Mouse (Mus musculus) hindbrain, embryonic 16.5 days (tissue): Measurements from ENCODE around the gene Vmn1r41. TPM values are rescaled to one million over a fixed set of nuclear protein-coding genes. Genes with fewer than 3 reads are reported as not detected.

Experiments used
- ATAC-seq: fragments of 200-750 bp; cut with Nextera tagmentation; 2 replicates; pipeline ENCODE4 v1.8.0; 2017; ENCODE audit warnings: moderate TSS enrichment, moderate library complexity
- H3K27ac ChIP-seq: fragments of 300-500 bp; sonication (generic); 2 replicates; pipeline ENCODE4 v1.5.1; 2014; ENCODE audit warnings: low read depth, mild to moderate bottlenecking, control low read depth, low read length, moderate library complexity
- H3K27me3 ChIP-seq: fragments of 300-500 bp; sonication (generic); replicated peaks from 2 replicates; pipeline ENCODE4 v1.6.1; 2014; ENCODE audit warnings: low read length; ENCODE audit not compliant: control insufficient read depth, insufficient read depth
- H3K36me3 ChIP-seq: fragments of 300-500 bp; sonication (generic); 2 replicates; pipeline ENCODE4 v1.6.1; 2014; ENCODE audit warnings: mild to moderate bottlenecking, low read length, moderate library complexity, mixed read lengths; ENCODE audit not compliant: control insufficient read depth, insufficient read depth
- H3K4me1 ChIP-seq: fragments of 300-500 bp; sonication (generic); 2 replicates; pipeline ENCODE4 v1.6.1; 2014; ENCODE audit warnings: low read depth, low read length; ENCODE audit not compliant: control insufficient read depth, insufficient read depth
- H3K4me2 ChIP-seq: fragments of 300-500 bp; sonication (generic); 2 replicates; pipeline ENCODE4 v1.6.1; 2014; ENCODE audit warnings: mild to moderate bottlenecking, low read length, control low read depth, moderate library complexity
- H3K4me3 ChIP-seq: fragments of 300-500 bp; sonication (generic); 2 replicates; pipeline ENCODE4 v1.5.1; 2014; ENCODE audit warnings: mild to moderate bottlenecking, low read length, control low read depth, moderate library complexity
- H3K9ac ChIP-seq: fragments of 300-500 bp; sonication (generic); 2 replicates; pipeline ENCODE4 v1.6.1; 2014; ENCODE audit warnings: low read depth, mild to moderate bottlenecking, control low read depth, low read length, moderate library complexity
- H3K9me3 ChIP-seq: fragments of 300-500 bp; sonication (generic); 2 replicates; pipeline ENCODE4 v1.6.1; 2014; ENCODE audit warnings: mild to moderate bottlenecking, low read length, moderate library complexity; ENCODE audit not compliant: control insufficient read depth
- WGBS: fragments of 180-500 bp; shearing (Covaris S2); extraction: QIAGEN DNeasy Blood & Tissue Kit; methylation state at CpG from one replicate; pipeline ENCODE4 v1.1.7; 2014; 5-methylcytosine and 5-hydroxymethylcytosine counted together
- polyA plus RNA-seq: library from polyadenylated mRNA; unstranded; fragments of >200 nt; fragmentation: Nextera tagmentation; extraction: Ambion mirVana; gene quantifications from 2 replicates; pipeline ENCODE4 v1.2.1, GENCODE M21; 2015

Vmn1r41 gene
- polyA plus RNA-seq = not detected in 2 replicates

DNA sequence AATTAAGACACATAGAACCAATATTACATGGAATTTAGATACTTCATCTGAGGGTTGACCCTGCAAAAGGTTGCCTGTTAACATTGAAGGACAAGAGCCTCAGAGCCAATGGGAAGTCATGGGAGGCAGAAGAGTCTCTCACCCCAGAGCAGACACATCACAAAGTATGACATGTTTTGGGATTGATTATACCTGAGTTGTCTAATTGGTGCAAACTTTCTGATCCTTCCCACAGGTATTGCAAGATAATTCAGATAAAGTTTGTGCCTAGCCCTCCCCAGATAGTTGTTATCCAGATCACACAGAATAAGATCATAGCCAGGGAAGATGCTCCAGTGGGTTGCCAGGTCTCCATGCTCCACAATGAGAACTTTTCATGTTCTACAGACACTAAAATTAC lies at the start of gene Vmn1r41:
Gene Vmn1r41, plus strand, starts transcription at position 301 of the 400 bp plus-strand sequence.
- ATAC-seq = no peak
- Histone ChIP-seq H3K36me3 (no peaks in the 10 kb centered on the region), H3K9ac (no peak within 1 kb of the TSS), H3K4me3 (no peak within 1 kb of the TSS), H3K4me1 (no peaks in the 10 kb centered on the region), H3K4me2 (no peak within 1 kb of the TSS), H3K27me3 (no peaks in the 10 kb centered on the region), H3K27ac (no peak within 1 kb of the TSS), H3K9me3 (no peaks in the 10 kb centered on the region)

DNA sequence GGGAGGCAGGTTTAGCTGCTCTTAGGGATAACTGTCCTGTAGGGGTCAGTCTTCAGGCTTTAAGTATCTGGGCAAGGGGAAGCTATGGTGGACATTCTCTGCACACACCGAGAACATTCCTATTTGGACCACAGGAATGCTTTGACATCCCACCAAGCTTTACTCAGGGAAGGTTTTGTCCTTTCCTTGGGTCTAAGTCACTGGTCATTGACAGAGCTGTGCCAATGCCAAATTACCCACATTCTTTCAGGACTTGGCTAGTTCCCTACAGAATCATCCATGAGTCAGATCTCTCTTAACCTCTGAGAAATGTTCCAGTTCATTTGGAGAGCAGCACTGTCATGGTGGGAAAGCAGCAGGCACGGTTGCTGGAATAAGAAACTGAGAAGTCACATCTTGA lies 33.9 kb upstream of the Vmn1r41 start:
- Histone ChIP-seq H3K9me3 (no peaks in the 10 kb centered on the region), H3K36me3 (no peaks in the 10 kb centered on the region), H3K27ac (no peak overlapping the region), H3K9ac (no peak overlapping the region), H3K4me3 (no peak overlapping the region), H3K4me2 (no peak overlapping the region), H3K4me1 (no peaks in the 10 kb centered on the region), H3K27me3 (no peaks in the 10 kb centered on the region)
- 78% methylated on average over 2 of the region's 2 CpGs for WGBS
- ATAC-seq = no peak

DNA sequence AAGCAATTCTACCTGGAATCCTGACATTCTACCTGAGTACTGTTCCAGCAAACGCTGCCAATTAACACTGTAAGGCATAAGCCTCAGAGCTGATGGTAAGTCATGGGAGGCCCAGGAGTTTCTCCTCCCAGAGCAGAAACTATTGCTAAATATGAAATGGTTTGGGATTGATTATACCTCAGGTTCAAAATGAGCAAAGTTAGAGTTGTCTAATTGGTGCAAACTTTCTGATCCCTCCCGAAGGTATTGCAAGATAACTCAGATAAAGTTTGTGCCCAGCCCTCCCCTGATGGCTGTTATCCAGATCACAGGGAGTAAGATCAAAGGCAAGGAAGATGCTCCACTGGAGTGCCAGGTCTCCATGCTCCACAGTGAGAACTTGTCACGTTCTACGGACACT lies 33.3 kb upstream of the Vmn1r41 start, which contains the start of gene Vmn1r40:
Gene Vmn1r40, plus strand, starts transcription at position 301 of the 400 bp plus-strand sequence.
- Histone ChIP-seq H3K4me2 (no peak within 1 kb of the TSS), H3K9me3 (no peaks in the 10 kb centered on the region), H3K27ac (no peak within 1 kb of the TSS), H3K9ac (no peak within 1 kb of the TSS), H3K4me3 (no peak within 1 kb of the TSS), H3K36me3 (no peaks in the 10 kb centered on the region), H3K27me3 (no peaks in the 10 kb centered on the region), H3K4me1 (no peaks in the 10 kb centered on the region)
- no peak for ATAC-seq
- 85% methylated on average over 4 of the region's 4 CpGs for WGBS

DNA sequence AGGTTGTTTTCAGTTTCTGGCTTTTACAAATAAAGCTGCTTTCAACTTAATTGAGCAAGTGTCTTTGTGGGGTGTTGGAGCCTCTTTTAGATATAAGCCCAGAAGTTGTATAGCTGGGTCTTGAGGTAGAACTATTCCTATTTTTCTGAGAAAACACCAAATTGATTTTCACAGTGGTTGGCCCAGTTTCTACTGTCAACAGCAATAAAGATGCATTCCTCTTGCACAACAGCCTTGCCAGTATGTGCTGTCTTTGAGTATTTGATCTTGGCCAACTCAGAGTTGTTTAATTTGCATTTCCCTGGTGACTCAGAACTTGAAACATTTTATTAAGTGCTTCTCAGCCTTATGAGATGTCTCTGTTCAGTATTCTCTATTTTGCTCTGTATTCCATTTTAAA lies 22.5 kb upstream of the Vmn1r41 start:
- Histone ChIP-seq H3K9me3 (peaks cover 3% of the 10 kb centered on the region; the same call in 1 of the 2 replicates), H3K27ac (no peak overlapping the region), H3K4me1 (no peaks in the 10 kb centered on the region), H3K4me2 (no peak overlapping the region), H3K36me3 (no peaks in the 10 kb centered on the region), H3K27me3 (no peaks in the 10 kb centered on the region), H3K4me3 (no peak overlapping the region), H3K9ac (no peak overlapping the region)
- ATAC-seq = no peak

DNA sequence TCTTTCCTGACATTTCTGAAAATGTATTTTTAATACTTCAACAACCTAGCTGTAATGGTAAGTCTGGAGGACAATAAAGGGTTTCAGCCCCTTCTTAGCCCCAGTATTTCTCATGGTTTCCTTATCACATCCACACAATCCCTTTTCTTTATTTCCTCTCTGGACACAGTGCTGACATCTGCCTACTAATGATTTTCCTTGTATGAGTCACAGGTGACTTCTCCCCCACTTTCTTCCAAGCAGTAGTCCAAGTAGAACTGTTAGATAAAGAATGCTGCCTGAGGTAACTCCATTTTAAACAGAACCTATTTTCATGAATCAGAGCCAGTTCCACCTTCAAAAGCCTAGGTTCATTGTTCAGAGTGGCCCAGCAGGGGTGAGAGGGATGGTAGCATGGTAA lies 2.2 kb downstream of the Vmn1r41 start:
- H3K9ac ChIP-seq = no peak overlapping the region
- H3K27me3 ChIP-seq = no peaks in the 10 kb centered on the region
- no peaks in the 10 kb centered on the region for H3K36me3 ChIP-seq
- no peak overlapping the region for H3K4me2 ChIP-seq
- ATAC-seq = no peak
- H3K4me3 ChIP-seq = no peak overlapping the region
- H3K9me3 ChIP-seq = no peaks in the 10 kb centered on the region
- H3K4me1 ChIP-seq = no peaks in the 10 kb centered on the region
- H3K27ac ChIP-seq = no peak overlapping the region

DNA sequence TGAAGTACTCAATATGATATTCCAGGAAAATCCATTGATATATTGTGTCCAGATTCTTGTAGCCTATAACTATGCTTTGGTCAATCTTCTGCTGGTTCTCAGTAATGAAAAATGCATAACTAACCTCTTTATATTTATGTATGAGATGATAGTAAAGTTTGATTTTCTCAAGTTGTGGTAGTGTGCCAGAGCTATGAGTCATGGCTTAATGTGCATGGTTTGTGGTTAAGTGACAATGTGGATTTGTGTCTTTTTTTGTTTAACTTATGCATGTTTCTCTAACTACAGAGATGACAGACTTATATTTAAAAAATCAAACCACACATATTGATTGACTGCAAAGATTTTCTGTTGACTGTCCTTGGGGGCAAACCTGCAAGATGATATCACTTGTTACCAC lies 49.7 kb downstream of the Vmn1r41 start:
- Histone ChIP-seq H3K4me1 (no peaks in the 10 kb centered on the region), H3K36me3 (no peaks in the 10 kb centered on the region), H3K9ac (no peak overlapping the region), H3K4me3 (no peak overlapping the region), H3K4me2 (no peak overlapping the region), H3K27me3 (no peaks in the 10 kb centered on the region), H3K9me3 (no peaks in the 10 kb centered on the region), H3K27ac (no peak overlapping the region)
- ATAC-seq = no peak

Other genes with a start within 250 kb of the Vmn1r41 start
- 185 and 201 TPM in 2 replicates for gene Chchd6, start 145.1 kb upstream of the Vmn1r41 start, polyA plus RNA-seq
- 12.9 and 15.0 TPM in 2 replicates for gene Txnrd3, start 96.8 kb upstream of the Vmn1r41 start, polyA plus RNA-seq
- not detected in 2 replicates for gene Vmn1r40, start 33.2 kb upstream of the Vmn1r41 start, polyA plus RNA-seq
- not detected in 2 replicates for gene Vmn1r42, start 135.6 kb downstream of the Vmn1r41 start, polyA plus RNA-seq
- not detected in 2 replicates for gene Vmn1r43, start 135.6 kb downstream of the Vmn1r41 start, polyA plus RNA-seq
- not detected in 2 replicates for gene Vmn1r44, start 142.9 kb downstream of the Vmn1r41 start, polyA plus RNA-seq
- not detected in 2 replicates for gene Vmn1r45, start 199.8 kb downstream of the Vmn1r41 start, polyA plus RNA-seq
- gene Vmn1r46, start 228.5 kb downstream of the Vmn1r41 start, polyA plus RNA-seq = not detected in 2 replicates